Mouse (Mus musculus) MEL (cell line): ENCODE measurements at regions not wholly inside any gene's neighbourhood (a gene's known extent, or its start where the extent isn't known, plus 50 kb on each side); places are given as distances from the start of the nearest gene placed in this dataset.

Experiments used
- DNase-seq: peaks from one replicate; pipeline ENCODE4 v3.0.0; 2011; ENCODE audit warnings: low read depth, low spot score
- H3K27ac ChIP-seq: 2 replicates; pipeline ENCODE4 v1.5.1; 2012; ENCODE audit warnings: low read depth, mild to moderate bottlenecking, control low read depth, low read length, moderate library complexity; ENCODE audit not compliant: control insufficient read depth
- H3K27me3 ChIP-seq, 2 experiments: fragments of 150-350 bp in 1 of 2; sonication (generic) in 1 of 2; 2 replicates each; pipeline ENCODE4 v1.6.1; 2012; ENCODE audit warnings: low read length in 2 of 2, mild to moderate bottlenecking in 2 of 2, improper control_type of control experiment in 1 of 2, moderate library complexity in 1 of 2; ENCODE audit not compliant: insufficient read depth in 2 of 2, control insufficient read depth in 1 of 2
- H3K36me3 ChIP-seq, 2 experiments: 2 replicates each; pipeline ENCODE4 v1.6.1; 2012 to 2014; ENCODE audit warnings: low read length in 2 of 2, improper control_type of control experiment in 1 of 2, inconsistent platforms in 1 of 2, mild to moderate bottlenecking in 1 of 2; ENCODE audit not compliant: insufficient read depth in 2 of 2, control insufficient read depth in 1 of 2
- H3K4me1 ChIP-seq, 2 experiments: fragments of 150-350 bp in 1 of 2; sonication (generic) in 1 of 2; 2 replicates each; pipeline ENCODE4 v1.6.1; 2012; ENCODE audit warnings: low read length in 2 of 2, improper control_type of control experiment in 1 of 2, mild to moderate bottlenecking in 1 of 2; ENCODE audit not compliant: insufficient read depth in 2 of 2, control insufficient read depth in 1 of 2
- H3K4me3 ChIP-seq, 2 experiments: fragments of 150-350 bp in 1 of 2; sonication (generic) in 1 of 2; 2 replicates each; pipeline ENCODE4 v1.5.1; 2012; ENCODE audit warnings: low read depth in 2 of 2, low read length in 2 of 2, mild to moderate bottlenecking in 2 of 2, moderate library complexity in 2 of 2, control low read depth in 1 of 2, improper control_type of control experiment in 1 of 2; ENCODE audit not compliant: control insufficient read depth in 1 of 2, insufficient read depth in 1 of 2
- H3K79me2 ChIP-seq: 2 replicates; pipeline ENCODE4 v1.6.1; 2012; ENCODE audit warnings: mild to moderate bottlenecking, low read length, moderate library complexity; ENCODE audit not compliant: control insufficient read depth, poor library complexity, insufficient read depth
- H3K9ac ChIP-seq: 2 replicates; pipeline ENCODE4 v1.6.1; 2012; ENCODE audit warnings: low read depth, mild to moderate bottlenecking, control low read depth, low read length, moderate library complexity; ENCODE audit not compliant: control insufficient read depth, poor library complexity, severe bottlenecking
- H3K9me3 ChIP-seq: fragments of 150-350 bp; sonication (generic); replicated peaks from 2 replicates; pipeline ENCODE4 v1.6.1; 2012; ENCODE audit warnings: mild to moderate bottlenecking, low read length, improper control_type of control experiment, moderate library complexity; ENCODE audit not compliant: insufficient read depth
- CHD2 ChIP-seq: IDR thresholded peaks from 2 replicates; pipeline ENCODE4 v1.6.1; 2011; ENCODE audit warnings: low read length, improper control_type of control experiment
- CTCF ChIP-seq, 3 experiments: IDR thresholded peaks in 2 of 3; conservative IDR thresholded peaks in 1 of 3; 2 replicates each; pipeline ENCODE4 v1.5.1; 2011 to 2012; ENCODE audit warnings: low read length in 3 of 3, low read depth in 2 of 3, mild to moderate bottlenecking in 2 of 3, improper control_type of control experiment in 1 of 3, inconsistent platforms in 1 of 3, mixed read lengths in 1 of 3, moderate library complexity in 1 of 3; ENCODE audit not compliant: control insufficient read depth in 1 of 3, insufficient read depth in 1 of 3, poor library complexity in 1 of 3, severe bottlenecking in 1 of 3
- E2F4 ChIP-seq: IDR thresholded peaks from 2 replicates; pipeline ENCODE4 v1.6.1; 2011; ENCODE audit warnings: low read depth, low read length, improper control_type of control experiment, borderline replicate concordance
- ELF1 ChIP-seq: IDR thresholded peaks from 2 replicates; pipeline ENCODE4 v1.6.1; 2014; ENCODE audit warnings: low read depth, mild to moderate bottlenecking, inconsistent platforms, low read length, improper control_type of control experiment, moderate library complexity
- EP300 ChIP-seq, 2 experiments: IDR thresholded peaks; 2 replicates each; pipeline ENCODE4 v1.6.1; 2011; ENCODE audit warnings: improper control_type of control experiment in 2 of 2, low read length in 2 of 2, low read depth in 1 of 2, mild to moderate bottlenecking in 1 of 2
- ETS1 ChIP-seq: IDR thresholded peaks from 2 replicates; pipeline ENCODE4 v1.6.1; 2012; ENCODE audit warnings: low read depth, mild to moderate bottlenecking, inconsistent platforms, low read length, improper control_type of control experiment, moderate library complexity
- GABPA ChIP-seq: IDR thresholded peaks from 2 replicates; pipeline ENCODE4 v1.6.1; 2012; ENCODE audit warnings: low read depth, mild to moderate bottlenecking, inconsistent platforms, low read length, improper control_type of control experiment, moderate library complexity
- KAT2A ChIP-seq: conservative IDR thresholded peaks from 2 replicates; pipeline ENCODE4 v1.6.1; 2012; ENCODE audit warnings: low read depth, low read length, improper control_type of control experiment, inconsistent platforms
- MAX ChIP-seq: IDR thresholded peaks from 2 replicates; pipeline ENCODE4 v1.6.1; 2011; ENCODE audit warnings: low read length, improper control_type of control experiment
- MAZ ChIP-seq: IDR thresholded peaks from 2 replicates; pipeline ENCODE4 v1.6.1; 2012; ENCODE audit warnings: low read depth, mild to moderate bottlenecking, inconsistent platforms, low read length, improper control_type of control experiment
- MYB ChIP-seq: IDR thresholded peaks from 2 replicates; pipeline ENCODE4 v1.6.1; 2011; ENCODE audit warnings: mild to moderate bottlenecking, low read depth, low read length, improper control_type of control experiment
- NRF1 ChIP-seq: IDR thresholded peaks from 2 replicates; pipeline ENCODE4 v1.6.1; 2014; ENCODE audit warnings: low read depth, mild to moderate bottlenecking, inconsistent platforms, low read length, improper control_type of control experiment, moderate library complexity; ENCODE audit not compliant: poor library complexity, insufficient read depth, severe bottlenecking
- POLR2A ChIP-seq, 2 experiments: IDR thresholded peaks; 2 replicates each; pipeline ENCODE4 v1.6.1; 2011 to 2012; ENCODE audit warnings: low read length in 2 of 2, mild to moderate bottlenecking in 2 of 2, control low read depth in 1 of 2, improper control_type of control experiment in 1 of 2, low read depth in 1 of 2, moderate library complexity in 1 of 2; ENCODE audit not compliant: control insufficient read depth in 1 of 2, insufficient read depth in 1 of 2, poor library complexity in 1 of 2
- RCOR1 ChIP-seq: IDR thresholded peaks from 2 replicates; pipeline ENCODE4 v1.6.1; 2012; ENCODE audit warnings: low read depth, mild to moderate bottlenecking, inconsistent platforms, low read length, improper control_type of control experiment
- SIN3A ChIP-seq: IDR thresholded peaks from 2 replicates; pipeline ENCODE4 v1.6.1; 2012; ENCODE audit warnings: low read length, improper control_type of control experiment, inconsistent platforms
- SMC3 ChIP-seq: IDR thresholded peaks from 2 replicates; pipeline ENCODE4 v1.6.1; 2011; ENCODE audit warnings: low read depth, low read length, improper control_type of control experiment
- TBP ChIP-seq: IDR thresholded peaks from 2 replicates; pipeline ENCODE4 v1.8.0; 2011; ENCODE audit warnings: low read depth, low read length, improper control_type of control experiment
- USF2 ChIP-seq, 2 experiments: IDR thresholded peaks; 2 replicates each; pipeline ENCODE4 v1.6.1; 2011 to 2012; ENCODE audit warnings: improper control_type of control experiment in 2 of 2, low read length in 2 of 2, borderline replicate concordance in 1 of 2, inconsistent platforms in 1 of 2, low read depth in 1 of 2, mild to moderate bottlenecking in 1 of 2; ENCODE audit not compliant: insufficient read depth in 1 of 2
- ZC3H11A ChIP-seq: IDR thresholded peaks from 2 replicates; pipeline ENCODE4 v1.6.1; 2012; ENCODE audit warnings: low read depth, mild to moderate bottlenecking, inconsistent platforms, low read length, improper control_type of control experiment
- ZMIZ1 ChIP-seq: IDR thresholded peaks from 2 replicates; pipeline ENCODE4 v1.6.1; 2012; ENCODE audit warnings: low read depth, mild to moderate bottlenecking, inconsistent platforms, low read length, improper control_type of control experiment, moderate library complexity
- ZNF384 ChIP-seq: IDR thresholded peaks from 2 replicates; pipeline ENCODE4 v1.6.1; 2012; ENCODE audit warnings: low read depth, mild to moderate bottlenecking, inconsistent platforms, low read length, improper control_type of control experiment

GRCm38 (mm10) chr19:15330155-15330554 lies 617.0 kb downstream of the Psat1 start:
- no peak overlapping the region for H3K27ac ChIP-seq
- H3K4me3 ChIP-seq: no peak overlapping the region
- no peaks in the 10 kb centered on the region for H3K4me1 ChIP-seq
- DNase-seq: no peak
- no peaks in the 10 kb centered on the region for H3K36me3 ChIP-seq
- H3K9ac ChIP-seq: no peak overlapping the region
- no peaks in the 10 kb centered on the region for H3K27me3 ChIP-seq
- H3K79me2 ChIP-seq: no peaks in the 10 kb centered on the region
- TF ChIP-seq ZC3H11A (no peak), NRF1 (no peak), CHD2 (no peak)
- no peaks in the 10 kb centered on the region for H3K9me3 ChIP-seq

GRCm38 (mm10) chr19:15299474-15299873 lies 647.7 kb downstream of the Psat1 start:
- H3K4me3 ChIP-seq: no peak overlapping the region
- H3K27ac ChIP-seq: no peak overlapping the region
- H3K79me2 ChIP-seq: no peaks in the 10 kb centered on the region
- H3K4me1 ChIP-seq: no peaks in the 10 kb centered on the region
- no peaks in the 10 kb centered on the region for H3K36me3 ChIP-seq
- H3K27me3 ChIP-seq: no peaks in the 10 kb centered on the region
- no peak for DNase-seq
- H3K9me3 ChIP-seq: no peaks in the 10 kb centered on the region
- no peak overlapping the region for H3K9ac ChIP-seq
- no peak for TF ChIP-seq GABPA
- TF ChIP-seq RCOR1: no peak
- no peak for TF ChIP-seq MAZ
- TF ChIP-seq ETS1: no peak
- TF ChIP-seq MAX: no peak
- TF ChIP-seq EP300 (IDR thresholded peaks at IDR 0.05; ENCODE audit: low read depth in 1 of 2, low read length in 2 of 2): no peak
- TF ChIP-seq SIN3A: no peak
- no peak for TF ChIP-seq SMC3
- no peak for TF ChIP-seq TBP
- no peak for TF ChIP-seq E2F4
- no peak for TF ChIP-seq ELF1
- no peak for TF ChIP-seq KAT2A
- TF ChIP-seq MYB: no peak
- TF ChIP-seq ZMIZ1: no peak
- no peak for TF ChIP-seq ZNF384
- no peak for TF ChIP-seq CTCF (IDR thresholded peaks at IDR 0.05 in 2 of 3, conservative IDR thresholded peaks at IDR 0.05 in 1 of 3; ENCODE audit: control insufficient read depth in 1 of 3, insufficient read depth in 1 of 3, low read depth in 2 of 3, low read length in 3 of 3, poor library complexity in 1 of 3, severe bottlenecking in 1 of 3)
- TF ChIP-seq USF2 (IDR thresholded peaks at IDR 0.05; ENCODE audit: borderline replicate concordance in 1 of 2, insufficient read depth in 1 of 2, low read depth in 1 of 2, low read length in 2 of 2): no peak
- TF ChIP-seq POLR2A (IDR thresholded peaks at IDR 0.05; ENCODE audit: control insufficient read depth in 1 of 2, insufficient read depth in 1 of 2, low read depth in 1 of 2, low read length in 2 of 2, poor library complexity in 1 of 2): no peak
